Mouse (Mus musculus) liver, adult (tissue): ENCODE data around the gene Gm498.

Source experiments
- GATA4 ChIP-seq: IDR thresholded peaks from 2 replicates; pipeline ENCODE4 v1.6.1; 2014; ENCODE audit warnings: mild to moderate bottlenecking, low read length; ENCODE audit not compliant: insufficient replicate concordance

The Gm498 gene

DNA sequence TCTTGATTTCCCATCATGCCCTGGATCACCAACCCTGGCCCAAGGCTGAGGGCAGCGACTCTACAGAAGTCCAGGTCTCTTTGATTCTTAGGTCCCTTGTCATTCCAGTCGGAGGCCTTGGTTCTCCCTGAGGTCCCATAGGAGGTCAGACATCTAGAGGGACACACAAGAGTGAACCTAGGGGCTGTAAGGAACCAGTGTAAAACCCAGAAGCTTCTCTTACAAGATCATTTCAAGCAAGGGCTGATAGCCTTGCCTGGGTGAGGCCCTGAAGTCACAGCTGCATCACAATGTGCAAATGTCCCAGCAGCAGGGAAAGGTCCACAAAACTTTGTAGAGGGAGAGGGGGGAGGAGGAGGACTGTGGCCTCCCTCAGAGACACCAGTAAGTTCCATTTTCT lies at the start of gene Gm498:
Gm498 (plus strand) TSS at position 301 of the 400 bp plus-strand sequence.
- no peak for TF ChIP-seq GATA4

DNA sequence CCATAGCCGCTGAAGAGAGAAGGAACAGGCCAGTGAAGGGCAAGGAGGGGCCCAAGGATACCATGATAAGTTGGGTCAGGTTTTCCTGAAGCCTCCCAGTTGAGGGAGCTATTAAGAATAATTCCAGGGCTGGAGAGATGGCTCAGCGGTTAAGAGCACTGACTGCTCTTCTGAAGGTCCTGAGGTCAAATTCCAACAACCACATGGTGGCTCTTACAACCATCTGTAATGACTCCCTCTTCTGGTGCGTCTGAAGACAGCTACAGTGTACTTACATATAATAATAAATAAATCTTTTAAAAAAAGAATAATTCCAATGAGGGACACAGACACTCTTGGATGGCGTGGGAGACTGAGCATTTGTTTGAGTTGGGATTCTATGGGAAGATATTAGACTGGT lies 47.4 kb upstream of the Gm498 start:
- TF ChIP-seq GATA4: no peak

DNA sequence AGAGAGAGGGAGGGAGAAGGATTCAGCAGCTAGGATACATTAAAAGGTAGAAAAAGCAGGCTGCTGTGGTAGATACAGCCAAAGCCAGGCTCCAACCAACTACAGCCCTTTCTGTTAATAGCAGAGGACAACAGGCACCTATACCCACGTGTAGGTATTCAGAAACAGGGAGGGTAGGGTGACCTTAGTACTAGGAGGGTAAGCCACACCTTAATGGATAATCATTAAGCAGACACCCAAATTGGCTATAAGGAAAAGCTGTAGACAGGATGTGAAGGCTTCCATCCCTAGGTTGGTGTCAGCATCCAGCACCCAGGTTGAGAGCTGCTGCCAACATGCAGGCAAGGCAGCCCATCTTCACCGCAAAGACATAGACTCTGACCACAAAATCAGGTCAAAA lies 45.4 kb upstream of the Gm498 start:
- no peak for TF ChIP-seq GATA4

DNA sequence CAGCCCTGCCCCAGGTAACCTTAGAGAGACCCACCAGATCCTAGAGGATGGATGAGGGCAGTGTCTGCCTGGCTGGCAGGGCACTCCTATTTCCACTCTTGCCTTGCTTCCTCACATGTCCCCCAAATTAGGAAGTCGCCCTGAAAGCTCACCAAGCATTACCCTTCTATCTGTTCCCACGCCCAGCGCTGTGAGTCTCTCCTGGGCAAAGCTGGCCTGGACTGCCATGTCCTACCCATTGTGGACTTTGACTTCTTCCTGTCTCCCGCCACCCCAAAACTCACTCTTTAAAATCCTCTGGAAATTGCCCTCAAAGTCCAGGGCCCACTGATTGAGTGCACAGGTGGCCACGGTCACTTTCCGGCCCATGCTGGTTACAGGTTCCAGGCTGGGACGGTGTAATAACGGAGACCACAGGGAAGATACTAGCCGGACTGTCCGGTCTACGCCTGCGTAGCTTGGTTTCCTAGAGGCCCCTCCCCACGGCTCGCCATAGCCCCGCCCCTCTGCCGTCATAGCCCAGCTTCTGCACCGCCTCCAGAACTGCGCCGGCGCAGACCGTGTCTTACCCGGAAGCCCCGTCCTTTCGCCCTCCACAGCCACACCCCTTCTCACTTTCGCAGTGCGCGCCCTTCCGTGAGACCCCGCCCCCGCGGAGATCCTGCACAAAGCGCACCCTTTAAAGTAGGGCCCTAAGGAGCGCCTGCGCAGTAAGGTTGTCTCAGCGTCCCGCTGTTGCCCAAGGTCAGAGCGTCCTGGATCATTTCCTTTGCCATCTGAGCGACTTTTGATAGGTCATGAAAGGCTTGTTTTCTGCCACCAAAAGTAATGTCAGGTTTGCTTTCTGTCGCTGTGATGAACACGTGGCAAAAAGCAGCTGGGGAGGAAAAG lies 44.0 kb upstream of the Gm498 start, which contains the start of the genes Nadsyn1 and Dhcr7:
Nadsyn1 (minus strand) TSS at position 475 of the 891 bp plus-strand sequence.
Dhcr7 (plus strand) TSS at position 771 of the 891 bp plus-strand sequence.
- no peak for TF ChIP-seq GATA4

DNA sequence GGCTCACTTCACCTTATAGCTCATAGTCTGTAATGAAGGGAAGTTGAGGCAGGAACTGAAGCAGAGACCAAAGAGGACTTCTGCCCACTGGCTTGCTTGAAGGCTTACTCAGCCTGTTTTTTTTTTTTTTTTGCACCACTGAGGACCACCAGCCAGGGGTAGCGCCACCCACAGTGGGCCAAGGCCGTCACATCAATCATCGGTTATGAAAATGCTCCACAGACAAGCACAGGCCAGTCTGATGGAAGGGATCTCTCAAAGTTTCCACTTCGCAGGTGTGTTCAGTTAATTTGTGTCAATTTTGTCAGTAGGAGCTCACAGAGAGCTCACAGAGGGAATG lies 43.4 kb upstream of the Gm498 start:
- no peak for TF ChIP-seq GATA4

DNA sequence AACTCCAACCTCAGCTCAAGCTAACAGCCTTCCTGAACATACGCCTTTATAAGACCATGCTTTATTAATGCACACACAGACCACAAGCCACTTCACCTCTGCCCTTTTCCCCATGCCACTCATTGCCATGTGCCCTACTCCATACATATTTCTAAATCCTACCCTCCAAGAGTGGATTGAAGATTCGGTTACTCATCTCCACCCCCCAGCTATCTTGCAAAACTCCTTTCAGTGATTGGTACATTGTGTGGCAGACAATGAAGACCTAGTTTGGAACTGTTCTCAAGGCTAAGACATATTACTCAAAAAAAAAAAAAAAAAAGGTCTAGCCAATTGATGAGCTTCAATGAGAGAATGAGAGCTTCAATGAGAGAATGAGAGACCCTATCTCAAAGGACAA lies 39.7 kb upstream of the Gm498 start:
- TF ChIP-seq GATA4: no peak

DNA sequence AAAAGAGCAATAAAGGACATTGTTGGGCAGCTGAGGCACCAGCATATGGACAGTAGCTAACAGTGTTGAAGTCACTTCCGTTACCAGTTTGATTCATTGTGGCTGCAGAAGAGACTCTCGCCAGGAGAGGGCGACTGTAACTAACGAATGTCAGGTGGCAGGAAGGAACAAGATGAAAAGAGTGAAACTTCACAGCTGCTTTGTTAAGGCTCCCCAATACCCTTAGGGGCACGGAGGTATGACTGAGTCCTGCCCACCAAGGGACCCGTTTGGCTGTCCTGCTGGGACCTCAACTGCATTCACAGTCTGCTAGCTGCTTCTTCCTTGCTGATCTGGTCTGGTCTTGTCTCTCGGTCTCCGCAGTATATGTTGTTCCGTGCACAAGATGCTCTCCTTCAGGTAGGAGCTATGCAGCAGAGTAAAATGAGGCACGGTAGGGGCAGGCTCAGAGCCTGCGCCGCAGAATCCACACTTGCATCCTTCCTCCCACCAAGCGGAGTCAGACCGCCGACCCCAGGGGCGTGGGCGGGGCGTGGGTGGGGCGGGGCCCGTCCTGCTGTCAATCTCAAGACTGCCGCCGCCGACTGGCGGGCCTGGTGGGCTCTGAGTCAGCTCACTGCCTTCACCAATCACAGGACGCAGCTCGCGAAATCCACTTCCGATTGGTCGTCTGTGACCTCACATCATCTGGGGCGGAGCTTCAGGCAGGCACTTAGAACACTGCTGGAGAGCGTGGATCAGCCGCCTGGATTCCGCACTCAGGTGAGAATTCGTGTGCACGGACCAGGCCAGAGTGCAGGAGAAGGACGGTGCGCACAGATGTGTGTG lies 36.9 kb upstream of the Gm498 start:
- no peak for TF ChIP-seq GATA4

DNA sequence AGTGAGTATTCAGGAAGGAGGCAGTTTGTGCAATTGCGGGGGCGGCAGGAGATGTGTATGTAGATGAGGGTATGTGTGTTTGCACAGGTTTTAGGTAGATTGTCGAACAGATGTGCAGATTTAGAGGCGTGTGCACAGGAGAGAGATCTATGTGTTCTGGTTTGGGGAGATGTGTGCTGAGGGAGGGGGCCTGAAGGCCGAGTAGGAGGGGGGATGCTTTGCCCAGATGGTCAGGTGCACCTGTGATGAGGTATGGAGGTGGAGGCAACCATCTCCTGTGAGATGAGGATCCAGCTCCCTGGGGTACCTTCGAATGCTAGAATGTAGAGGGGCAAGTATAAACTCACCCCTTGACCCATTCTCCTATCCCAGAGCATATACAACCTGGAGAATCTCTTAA lies 36.2 kb upstream of the Gm498 start:
- no peak for TF ChIP-seq GATA4

DNA sequence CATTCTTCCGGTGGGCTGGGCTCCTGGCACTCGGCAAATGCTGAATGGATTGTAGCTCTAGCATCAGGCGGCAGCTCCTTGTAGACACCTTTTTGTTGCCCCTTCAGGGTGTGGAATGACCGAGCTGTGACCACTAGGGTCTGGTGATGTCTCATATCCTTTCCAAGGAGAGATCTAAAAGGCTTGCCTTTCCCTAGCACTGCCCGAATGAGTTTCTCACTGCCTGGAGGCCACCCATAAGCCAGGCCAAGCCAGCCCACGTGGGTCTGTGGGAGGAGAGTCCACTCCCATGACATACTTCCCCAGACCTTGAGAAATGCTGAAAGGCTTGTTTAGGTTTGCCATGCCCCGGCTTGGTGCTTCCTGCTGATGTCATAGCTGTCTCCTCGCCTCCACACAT lies 34.4 kb upstream of the Gm498 start:
- no peak for TF ChIP-seq GATA4

DNA sequence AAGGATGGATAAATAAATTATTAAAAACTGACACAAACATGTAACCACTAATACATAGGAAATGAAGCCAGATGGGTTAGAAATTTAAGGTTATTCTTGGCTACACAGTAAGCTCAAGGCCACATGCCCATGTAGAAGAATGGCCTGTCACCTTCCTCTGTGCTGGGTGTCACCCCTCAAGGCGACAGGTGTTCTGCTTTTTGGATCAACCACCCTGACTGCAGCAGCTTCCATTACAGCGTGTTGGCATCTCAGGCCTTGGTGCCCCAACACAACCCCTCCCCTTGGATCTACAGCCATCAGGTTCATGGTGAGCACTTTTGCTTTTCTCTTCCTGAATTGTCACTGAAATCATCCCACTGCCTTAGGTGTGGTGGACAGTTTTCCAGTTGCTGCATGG lies 34.0 kb upstream of the Gm498 start:
- TF ChIP-seq GATA4: no peak

DNA sequence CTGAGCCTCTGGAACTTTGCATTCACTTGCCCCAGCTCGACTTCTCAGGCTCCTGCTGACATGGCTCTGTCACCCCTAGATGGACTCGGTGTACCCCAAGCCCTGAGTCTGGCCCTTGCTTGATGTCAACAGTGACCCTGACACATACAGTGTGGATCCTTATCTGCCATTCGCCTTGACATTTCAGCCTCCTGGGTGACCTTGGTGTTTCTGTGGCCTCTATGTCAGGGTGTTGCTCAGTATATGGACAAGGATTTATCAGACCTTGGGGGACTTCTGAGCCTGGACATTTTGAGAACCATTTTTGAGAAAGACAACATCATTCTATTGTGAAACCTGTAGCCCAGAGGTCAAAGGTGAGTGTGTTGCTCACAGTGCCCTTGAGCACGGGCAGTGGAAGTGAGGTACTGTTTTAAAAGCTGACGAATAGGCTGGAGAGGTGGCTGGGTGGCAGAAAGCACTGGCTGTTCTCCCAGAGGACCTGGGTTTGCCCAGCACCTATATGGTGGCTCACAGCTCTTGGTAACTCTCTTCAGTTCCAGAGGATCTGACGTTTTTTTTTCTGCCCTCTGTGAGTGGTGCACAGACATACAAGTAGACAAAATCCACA lies 33.0 kb upstream of the Gm498 start:
- peak; percentile 88; the same call in 1 of the 2 replicates for TF ChIP-seq GATA4

DNA sequence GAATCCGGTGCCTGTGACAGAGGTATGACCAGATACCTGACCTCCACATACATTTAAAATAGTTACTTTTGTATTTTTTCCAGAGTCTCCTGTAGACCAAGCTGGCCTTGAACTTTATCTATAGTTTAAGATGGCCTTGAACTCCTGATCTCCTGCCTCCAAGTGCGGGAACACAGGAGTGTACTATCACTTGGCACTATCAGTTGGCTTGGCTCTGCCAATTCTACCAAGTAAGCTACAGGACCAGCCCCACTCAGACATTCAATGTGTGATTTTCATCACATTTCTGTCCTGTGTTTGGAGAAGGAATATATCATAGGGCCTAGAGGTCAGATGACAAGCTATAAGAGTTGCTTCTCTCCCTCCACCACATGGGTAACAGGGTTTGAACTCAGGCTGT lies 32.3 kb upstream of the Gm498 start:
- TF ChIP-seq GATA4: no peak

DNA sequence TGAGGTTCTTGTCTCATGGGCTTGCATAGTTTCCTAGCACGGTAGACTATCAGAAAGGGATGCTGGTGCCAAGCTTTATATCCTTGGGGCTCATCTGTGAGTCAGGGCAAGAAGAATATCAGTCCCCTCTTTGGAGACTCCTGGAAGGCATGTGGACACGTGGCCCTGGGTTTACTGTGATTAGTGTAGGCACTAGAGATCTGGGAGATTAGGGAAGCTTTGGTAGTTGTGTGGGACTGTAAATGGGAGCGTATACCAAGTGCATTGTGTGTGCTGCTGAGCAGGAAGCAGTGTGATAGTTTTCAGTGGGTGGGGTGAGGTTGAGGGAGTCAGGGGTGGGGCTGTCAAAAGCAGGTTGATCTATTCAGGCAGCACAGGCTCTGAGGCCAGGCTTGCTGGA lies 31.7 kb upstream of the Gm498 start:
- no peak for TF ChIP-seq GATA4

DNA sequence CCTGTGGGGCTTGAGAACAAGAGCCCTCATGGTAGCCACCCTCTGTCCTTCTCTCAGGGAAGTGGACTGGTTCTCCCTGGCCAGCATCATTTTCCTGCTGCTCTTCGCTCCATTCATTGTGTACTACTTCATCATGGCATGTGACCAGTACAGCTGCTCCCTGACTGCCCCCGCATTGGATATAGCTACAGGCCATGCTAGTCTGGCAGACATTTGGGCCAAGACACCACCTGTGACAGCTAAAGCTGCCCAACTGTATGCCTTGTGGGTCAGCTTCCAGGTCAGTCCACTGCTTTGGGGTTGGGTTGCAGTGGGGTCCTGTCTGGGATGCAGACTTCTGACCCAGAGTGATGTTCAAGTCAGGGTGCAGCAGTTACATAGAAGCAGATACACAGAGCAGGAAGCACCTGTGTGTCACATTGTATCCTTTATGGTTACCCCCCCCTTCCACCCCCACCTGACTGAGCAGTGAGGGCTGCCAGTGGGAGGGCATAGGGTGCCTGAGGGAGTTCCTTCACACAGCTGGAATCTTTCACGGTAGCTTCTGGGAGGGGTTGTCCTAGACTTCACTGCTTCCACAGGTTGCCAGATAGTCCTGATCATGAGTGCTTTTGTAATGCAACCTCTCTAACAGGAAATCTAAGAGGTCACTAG lies 28.8 kb upstream of the Gm498 start:
- no peak for TF ChIP-seq GATA4

DNA sequence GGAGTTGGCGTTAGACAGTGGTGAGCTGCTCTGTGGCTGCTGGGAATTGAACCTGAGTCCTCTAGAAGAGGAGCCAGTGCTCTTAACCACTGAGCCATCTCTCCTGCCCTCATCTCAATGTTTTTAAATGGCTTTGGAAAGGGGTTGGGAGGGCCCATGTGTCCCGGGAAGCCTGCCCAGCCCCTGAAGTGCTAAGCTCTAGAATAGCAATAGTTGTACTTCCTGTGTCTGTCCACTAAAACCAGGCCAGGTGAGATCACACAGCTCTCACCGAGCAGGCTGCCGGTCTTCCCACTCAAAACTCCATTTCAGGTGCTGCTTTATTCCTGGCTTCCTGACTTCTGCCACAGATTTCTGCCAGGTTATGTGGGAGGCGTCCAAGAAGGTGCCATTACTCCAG lies 26.5 kb upstream of the Gm498 start:
- no peak for TF ChIP-seq GATA4
